Mouse (Mus musculus): ENCODE results near the gene Pck2.

Pck2 gene

DNA sequence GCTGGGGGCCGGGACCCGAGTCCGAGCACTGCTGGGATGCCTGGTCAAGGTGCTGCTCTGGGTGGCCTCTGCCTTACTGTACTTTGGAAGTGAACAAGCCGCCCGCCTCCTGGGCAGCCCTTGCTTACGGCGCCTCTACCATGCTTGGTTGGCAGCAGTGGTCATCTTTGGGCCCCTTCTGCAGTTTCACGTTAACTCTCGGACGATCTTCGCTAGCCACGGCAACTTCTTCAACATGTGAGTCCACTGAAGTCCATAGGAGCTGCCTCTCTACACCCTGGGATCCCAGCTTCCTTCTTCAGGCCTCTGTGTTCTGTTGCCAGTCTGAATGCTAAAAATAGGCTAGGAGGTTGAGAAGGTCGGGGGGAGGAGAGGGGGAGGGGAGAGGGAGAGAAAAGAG is 35.6 kb downstream of the Pck2 start:
- DNase-seq (ENCODE audit: low spot score): no peak

GRCm38 (mm10) chr14:55576376-55576775 is 36.3 kb downstream of the Pck2 start:
- no peak for DNase-seq (ENCODE audit: low spot score)

DNA sequence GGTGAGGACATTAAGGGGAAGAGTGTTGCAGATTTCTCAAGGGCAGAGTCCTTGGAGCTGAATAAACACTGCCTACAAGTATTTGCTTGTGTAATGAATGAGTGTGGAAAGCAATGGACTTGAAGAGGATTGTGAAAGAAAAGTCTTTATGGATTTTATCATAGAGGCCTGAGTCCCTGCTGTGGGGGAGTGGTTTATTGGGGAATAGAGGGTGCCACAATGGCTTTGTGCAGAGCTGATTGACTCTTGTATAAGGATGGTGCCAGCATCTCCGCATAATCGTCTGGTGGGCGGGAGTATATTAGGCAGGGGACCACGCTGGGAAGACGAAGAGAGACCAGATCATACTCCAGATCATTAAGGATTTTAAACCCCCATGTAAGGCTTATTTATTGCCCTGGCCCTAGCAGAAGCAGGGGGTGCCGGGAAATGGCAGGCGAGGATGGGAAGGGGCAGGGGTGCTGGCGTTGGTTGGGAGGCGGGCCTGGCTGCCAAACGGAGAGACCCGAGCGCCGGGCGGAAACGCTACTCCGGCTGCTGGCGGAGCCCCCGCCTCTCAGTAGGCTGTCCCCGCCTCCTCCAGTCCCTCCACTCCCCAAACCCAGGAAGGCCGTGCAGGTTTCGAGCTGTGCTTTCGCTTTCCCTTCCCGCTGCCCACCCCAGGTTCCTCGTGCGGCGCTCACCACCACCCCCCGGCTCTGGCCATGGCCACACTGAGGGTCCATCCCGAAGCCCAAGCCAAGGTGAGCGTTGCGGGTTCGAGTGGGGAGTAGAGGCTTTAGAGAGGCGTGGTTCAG is 38.0 kb downstream of the Pck2 start, which contains the start of gene Psme1:
Psme1 (plus strand) TSS at position 253 of the 797 bp plus-strand sequence.
- DNase-seq (ENCODE audit: low spot score): no peak

- no peak for DNase-seq (ENCODE audit: low spot score)
Observed at GRCm38 (mm10) chr14:55578668-55579269, 38.7 kb downstream of the Pck2 start.

GRCm38 (mm10) chr14:55579511-55580496 is 39.7 kb downstream of the Pck2 start:
- DNase-seq (ENCODE audit: low spot score): no peak

GRCm38 (mm10) chr14:55580731-55581130 is 40.7 kb downstream of the Pck2 start:
- no peak for DNase-seq (ENCODE audit: low spot score)

DNA sequence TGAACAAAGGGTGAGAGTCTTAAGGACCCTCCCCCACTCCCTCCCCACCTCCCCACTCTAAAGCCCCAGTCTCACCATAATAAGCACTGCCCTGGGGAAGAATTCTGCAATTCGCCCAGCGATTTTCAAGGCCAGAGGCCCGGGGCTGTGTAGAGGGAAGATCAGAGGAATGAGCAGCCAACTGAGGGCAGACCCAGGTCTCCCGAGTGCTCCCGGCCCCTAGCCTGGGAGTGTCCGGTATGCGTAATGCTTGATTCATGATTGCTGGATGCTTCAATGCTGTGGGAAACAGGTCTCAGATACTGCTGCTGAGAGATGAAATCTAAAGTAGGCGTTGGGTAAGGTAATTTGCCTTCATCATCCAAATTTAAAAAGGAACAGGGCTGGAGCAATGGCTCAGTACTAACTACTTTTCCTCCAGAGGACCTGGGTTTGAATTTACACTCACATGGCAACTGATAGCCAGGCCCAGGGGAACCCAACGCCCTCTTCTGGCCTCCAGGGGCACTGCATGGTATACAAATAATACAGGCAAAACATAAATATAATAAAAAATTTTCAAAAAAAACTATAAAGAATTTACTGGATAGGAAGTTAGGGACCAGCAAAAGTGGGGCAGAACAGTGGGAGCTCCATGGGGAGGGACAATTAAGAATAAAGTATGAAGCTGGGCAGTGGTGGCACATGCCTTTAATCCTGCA is 42.1 kb downstream of the Pck2 start:
- no peak for DNase-seq (ENCODE audit: low spot score)

GRCm38 (mm10) chr14:55584303-55584701 is 44.2 kb downstream of the Pck2 start:
- no peak for DNase-seq (ENCODE audit: low spot score)

DNA sequence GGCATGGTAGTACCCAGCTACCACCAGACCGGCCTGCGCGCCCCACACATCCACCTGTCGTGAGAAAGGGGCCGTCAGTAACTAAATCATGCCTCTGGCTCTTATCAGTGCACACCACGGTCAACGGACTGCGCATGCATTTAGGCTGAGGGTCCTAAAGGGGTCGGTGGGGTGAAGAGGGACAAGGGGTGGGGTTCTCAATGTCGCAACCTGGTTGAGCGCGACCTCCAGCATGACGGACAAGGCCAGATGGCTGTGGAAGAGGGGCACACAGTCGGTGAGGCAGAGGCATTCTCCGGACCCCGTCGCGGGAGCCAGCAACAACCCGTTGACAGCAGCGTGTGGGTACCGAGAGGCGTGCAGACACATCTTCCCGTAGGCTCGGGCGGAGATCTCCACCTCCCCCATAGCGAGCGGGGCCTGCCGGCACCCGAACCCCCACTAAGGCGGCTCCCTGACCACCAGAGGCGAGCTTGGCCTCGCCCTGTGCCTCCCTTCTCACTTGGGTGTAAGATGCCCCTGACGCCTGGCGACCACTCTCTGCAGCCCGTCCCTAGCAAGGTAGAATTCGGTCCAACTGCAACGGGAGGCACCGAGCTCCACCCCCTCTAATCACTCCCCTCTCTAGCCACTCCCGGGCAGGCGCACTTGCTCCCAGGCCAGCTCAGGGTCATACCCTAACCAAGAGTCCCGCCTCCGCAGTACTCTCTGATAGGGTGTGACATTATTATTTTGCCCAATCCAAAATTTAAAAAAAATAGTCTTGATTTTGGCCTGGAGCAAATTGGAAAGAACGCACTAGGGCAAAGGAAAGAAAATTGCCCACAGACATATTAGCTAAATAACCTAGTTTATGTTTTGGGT is 44.9 kb downstream of the Pck2 start, which contains the start of gene Emc9:
Emc9 (minus strand) TSS at position 601 of the 864 bp plus-strand sequence.
- peak; percentile 82 for DNase-seq (ENCODE audit: low spot score)

- no peak for DNase-seq (ENCODE audit: low spot score)
Observed at GRCm38 (mm10) chr14:55585566-55585960, 45.5 kb downstream of the Pck2 start.

DNA sequence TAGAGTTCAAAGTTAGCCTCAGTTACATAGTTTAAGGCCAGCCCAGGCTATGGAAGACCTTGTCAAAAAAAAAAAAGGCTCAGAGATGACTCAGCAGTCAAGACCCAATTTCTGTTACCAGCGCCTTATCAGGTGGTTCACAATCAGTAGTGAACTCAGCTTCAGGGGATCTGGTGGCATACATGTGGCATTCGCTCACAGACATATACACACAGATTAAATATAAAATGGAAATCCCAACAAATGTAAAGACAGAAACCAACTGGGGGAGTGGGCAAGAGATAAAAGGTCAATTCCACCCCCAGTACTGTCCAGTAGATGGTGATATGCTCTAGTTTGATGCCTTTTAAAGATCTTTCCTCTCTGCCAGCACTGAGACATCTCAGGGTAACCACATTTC is 46.1 kb downstream of the Pck2 start:
- peak; percentile 75 for DNase-seq (ENCODE audit: low spot score)

DNA sequence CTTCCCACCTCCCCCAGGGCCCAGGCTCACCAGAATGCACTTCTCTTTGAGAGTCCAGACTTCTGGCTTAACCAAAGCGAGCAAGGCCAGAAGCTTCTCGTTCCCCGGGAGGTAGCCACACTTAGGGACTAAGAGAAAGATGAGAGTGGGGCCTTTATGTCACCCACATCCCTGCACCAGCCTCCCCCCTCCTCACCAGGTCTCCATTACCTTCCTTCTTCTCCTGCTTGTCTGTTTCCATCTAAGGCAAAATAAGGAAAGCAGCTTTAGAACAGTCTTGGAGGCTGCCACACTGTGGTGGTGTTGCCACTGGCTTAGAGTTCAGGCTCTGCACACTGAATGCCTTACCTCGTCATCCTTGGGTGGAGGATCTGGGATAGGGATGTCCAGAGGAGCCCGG is 49.2 kb downstream of the Pck2 start:
- no peak for DNase-seq (ENCODE audit: low spot score)

GRCm38 (mm10) chr14:55589771-55590448 is 49.8 kb downstream of the Pck2 start:
- DNase-seq (ENCODE audit: low spot score): no peak

- DNase-seq (ENCODE audit: low spot score): peak; percentile 90
Observed at GRCm38 (mm10) chr14:55590748-55591330, 50.8 kb downstream of the Pck2 start, which contains the start of gene Psme2. Psme2 (minus strand) TSS chr14:55591113.

GRCm38 (mm10) chr14:55591331-55591891 is 51.3 kb downstream of the Pck2 start, which contains the start of gene Rnf31:
Rnf31 (plus strand) TSS chr14:55591708.
- DNase-seq (ENCODE audit: low spot score): peak; percentile 95

GRCm38 (mm10) chr14:55592226-55592625 is 52.2 kb downstream of the Pck2 start:
- DNase-seq (ENCODE audit: low spot score): no peak

GRCm38 (mm10) chr14:55596036-55596690 is 56.1 kb downstream of the Pck2 start:
- DNase-seq (ENCODE audit: low spot score): no peak

GRCm38 (mm10) chr14:55598521-55599390 is 58.7 kb downstream of the Pck2 start:
- no peak for DNase-seq (ENCODE audit: low spot score)
